Mouse (Mus musculus): ENCODE data around the gene Dph1. TPM values are rescaled to one million over a fixed set of nuclear protein-coding genes. Genes with fewer than 3 reads are reported as not detected.
A peak's percentile ranks its signal among the peaks of the same experiment; 100 is the strongest.

Dph1 gene
- polyA plus RNA-seq, 1 experiment from 2014 or later = 21.1 TPM

- WGBS = 94% methylated on average over 4 of the region's 4 CpGs
- Histone ChIP-seq H3K4me2 (ENCODE audit: low read depth) (no peak overlapping the region), H3K4me1 (ENCODE audit: control insufficient read depth, insufficient read depth, low read length) (no peaks in the 10 kb centered on the region), H3K9ac (ENCODE audit: low read length) (no peak overlapping the region), H3K27me3 (ENCODE audit: control insufficient read depth, insufficient read depth, low read length) (no peaks in the 10 kb centered on the region), H3K27ac (ENCODE audit: low read depth, low read length) (no peak overlapping the region), H3K36me3 (ENCODE audit: control insufficient read depth, insufficient read depth, low read length) (no peaks in the 10 kb centered on the region), H3K4me3 (ENCODE audit: low read depth, low read length) (no peak overlapping the region), H3K9me3 (ENCODE audit: control insufficient read depth, low read length) (no peaks in the 10 kb centered on the region)
- DNase-seq (ENCODE audit: low spot score) (no peak), ATAC-seq (ENCODE audit: insufficient read depth, low FRiP score, low TSS enrichment) (no peak)
Measured at GRCm38 (mm10) chr11:75224835-75225234, 33.8 kb upstream of the Dph1 start.

- Histone ChIP-seq H3K36me3 (ENCODE audit: control insufficient read depth, insufficient read depth, low read length) (no peaks in the 10 kb centered on the region), H3K9ac (ENCODE audit: low read length) (no peak overlapping the region), H3K9me3 (ENCODE audit: control insufficient read depth, low read length) (no peaks in the 10 kb centered on the region), H3K27me3 (ENCODE audit: control insufficient read depth, insufficient read depth, low read length) (no peaks in the 10 kb centered on the region), H3K27ac (ENCODE audit: low read depth, low read length) (no peak overlapping the region), H3K4me3 (ENCODE audit: low read depth, low read length) (no peak overlapping the region), H3K4me1 (ENCODE audit: control insufficient read depth, insufficient read depth, low read length) (no peaks in the 10 kb centered on the region), H3K4me2 (ENCODE audit: low read depth) (no peak overlapping the region)
- DNase-seq (ENCODE audit: low spot score) = no peak
- ATAC-seq (ENCODE audit: insufficient read depth, low FRiP score, low TSS enrichment) = no peak
- 83% methylated on average over 12 of the region's 12 CpGs for WGBS
Measured at GRCm38 (mm10) chr11:75224062-75224461, 33.0 kb upstream of the Dph1 start.

GRCm38 (mm10) chr11:75220517-75221145 is 29.6 kb upstream of the Dph1 start:
- no peaks in the 10 kb centered on the region for H3K4me1 ChIP-seq (ENCODE audit: control insufficient read depth, insufficient read depth, low read length)
- no peak overlapping the region for H3K9ac ChIP-seq (ENCODE audit: low read length)
- H3K9me3 ChIP-seq (ENCODE audit: control insufficient read depth, low read length) = no peaks in the 10 kb centered on the region
- no peak overlapping the region for H3K4me3 ChIP-seq (ENCODE audit: low read depth, low read length)
- no peaks in the 10 kb centered on the region for H3K27me3 ChIP-seq (ENCODE audit: control insufficient read depth, insufficient read depth, low read length)
- H3K36me3 ChIP-seq (ENCODE audit: control insufficient read depth, insufficient read depth, low read length) = no peaks in the 10 kb centered on the region
- no peak overlapping the region for H3K27ac ChIP-seq (ENCODE audit: low read depth, low read length)
- 60% methylated on average over 5 of the region's 6 CpGs for WGBS
- ATAC-seq (ENCODE audit: insufficient read depth, low FRiP score, low TSS enrichment) (no peak), DNase-seq (ENCODE audit: low spot score) (no peak)
- no peak overlapping the region for H3K4me2 ChIP-seq (ENCODE audit: low read depth)

- H3K9me3 ChIP-seq (ENCODE audit: control insufficient read depth, low read length) = no peaks in the 10 kb centered on the region
Measured at GRCm38 (mm10) chr11:75220115-75220514, 29.1 kb upstream of the Dph1 start.

GRCm38 (mm10) chr11:75214081-75214950 is 23.3 kb upstream of the Dph1 start:
- peaks cover 7% of the 10 kb centered on the region for H3K4me1 ChIP-seq (ENCODE audit: control insufficient read depth, insufficient read depth, low read length)
- 17% methylated on average over 13 of the region's 13 CpGs for WGBS

More at GRCm38 (mm10) chr11:75220115-75220514, 29.1 kb upstream of the Dph1 start:
- ATAC-seq (ENCODE audit: insufficient read depth, low FRiP score, low TSS enrichment) (no peak), DNase-seq (ENCODE audit: low spot score) (no peak)
- H3K4me2 ChIP-seq (ENCODE audit: low read depth) = no peak overlapping the region
- no peak overlapping the region for H3K4me3 ChIP-seq (ENCODE audit: low read depth, low read length)
- WGBS = 53% methylated on average over 9 of the region's 9 CpGs
- no peaks in the 10 kb centered on the region for H3K36me3 ChIP-seq (ENCODE audit: control insufficient read depth, insufficient read depth, low read length)
- no peaks in the 10 kb centered on the region for H3K4me1 ChIP-seq (ENCODE audit: control insufficient read depth, insufficient read depth, low read length)
- H3K9ac ChIP-seq (ENCODE audit: low read length) = no peak overlapping the region
- no peaks in the 10 kb centered on the region for H3K27me3 ChIP-seq (ENCODE audit: control insufficient read depth, insufficient read depth, low read length)
- no peak overlapping the region for H3K27ac ChIP-seq (ENCODE audit: low read depth, low read length)

GRCm38 (mm10) chr11:75213372-75214080 is 22.5 kb upstream of the Dph1 start:
- no peaks in the 10 kb centered on the region for H3K27me3 ChIP-seq (ENCODE audit: control insufficient read depth, insufficient read depth, low read length)
- H3K4me2 ChIP-seq (ENCODE audit: low read depth) = peak overlapping the region; percentile 49
- peak; percentile 35; the same call in 1 of the 2 replicates for ATAC-seq (ENCODE audit: insufficient read depth, low FRiP score, low TSS enrichment)
- peak; percentile 52 for DNase-seq (ENCODE audit: low spot score)
- peaks cover 7% of the 10 kb centered on the region for H3K4me1 ChIP-seq (ENCODE audit: control insufficient read depth, insufficient read depth, low read length)
- peak overlapping the region; percentile 30 for H3K9ac ChIP-seq (ENCODE audit: low read length)
- H3K36me3 ChIP-seq (ENCODE audit: control insufficient read depth, insufficient read depth, low read length) = no peaks in the 10 kb centered on the region
- 1% methylated on average over 34 of the region's 35 CpGs for WGBS
- H3K9me3 ChIP-seq (ENCODE audit: control insufficient read depth, low read length) = no peaks in the 10 kb centered on the region
- H3K27ac ChIP-seq (ENCODE audit: low read depth, low read length) = peak overlapping the region; percentile 58; the same call in 1 of the 2 replicates
- H3K4me3 ChIP-seq (ENCODE audit: low read depth, low read length) = peak overlapping the region; percentile 22

More at GRCm38 (mm10) chr11:75214081-75214950, 23.3 kb upstream of the Dph1 start:
- H3K27me3 ChIP-seq (ENCODE audit: control insufficient read depth, insufficient read depth, low read length) = no peaks in the 10 kb centered on the region
- H3K27ac ChIP-seq (ENCODE audit: low read depth, low read length) = no peak overlapping the region
- H3K4me3 ChIP-seq (ENCODE audit: low read depth, low read length) = peak overlapping the region; percentile 22
- no peak for DNase-seq (ENCODE audit: low spot score)
- no peaks in the 10 kb centered on the region for H3K9me3 ChIP-seq (ENCODE audit: control insufficient read depth, low read length)
- H3K36me3 ChIP-seq (ENCODE audit: control insufficient read depth, insufficient read depth, low read length) = no peaks in the 10 kb centered on the region
- peak overlapping the region; percentile 49 for H3K4me2 ChIP-seq (ENCODE audit: low read depth)
- ATAC-seq (ENCODE audit: insufficient read depth, low FRiP score, low TSS enrichment) = peak; percentile 50; the same call in 1 of the 2 replicates
- H3K9ac ChIP-seq (ENCODE audit: low read length) = peak overlapping the region; percentile 30

GRCm38 (mm10) chr11:75212876-75213275 is 21.8 kb upstream of the Dph1 start:
- Histone ChIP-seq H3K9ac (ENCODE audit: low read length) (no peak overlapping the region), H3K9me3 (ENCODE audit: control insufficient read depth, low read length) (no peaks in the 10 kb centered on the region), H3K36me3 (ENCODE audit: control insufficient read depth, insufficient read depth, low read length) (no peaks in the 10 kb centered on the region), H3K4me2 (ENCODE audit: low read depth) (no peak overlapping the region), H3K4me1 (ENCODE audit: control insufficient read depth, insufficient read depth, low read length) (peaks cover 7% of the 10 kb centered on the region), H3K27me3 (ENCODE audit: control insufficient read depth, insufficient read depth, low read length) (no peaks in the 10 kb centered on the region), H3K27ac (ENCODE audit: low read depth, low read length) (no peak overlapping the region), H3K4me3 (ENCODE audit: low read depth, low read length) (no peak overlapping the region)
- DNase-seq (ENCODE audit: low spot score) (no peak), ATAC-seq (ENCODE audit: insufficient read depth, low FRiP score, low TSS enrichment) (no peak)
- WGBS = 46% methylated on average over 3 of the region's 3 CpGs

GRCm38 (mm10) chr11:75212031-75212667 is 21.1 kb upstream of the Dph1 start:
- Histone ChIP-seq H3K27me3 (ENCODE audit: control insufficient read depth, insufficient read depth, low read length) (no peaks in the 10 kb centered on the region), H3K36me3 (ENCODE audit: control insufficient read depth, insufficient read depth, low read length) (no peaks in the 10 kb centered on the region), H3K4me3 (ENCODE audit: low read depth, low read length) (no peak overlapping the region), H3K9me3 (ENCODE audit: control insufficient read depth, low read length) (no peaks in the 10 kb centered on the region), H3K27ac (ENCODE audit: low read depth, low read length) (no peak overlapping the region), H3K4me2 (ENCODE audit: low read depth) (no peak overlapping the region), H3K9ac (ENCODE audit: low read length) (no peak overlapping the region), H3K4me1 (ENCODE audit: control insufficient read depth, insufficient read depth, low read length) (peaks cover 7% of the 10 kb centered on the region)
- WGBS = 51% methylated on average over 8 of the region's 8 CpGs
- ATAC-seq (ENCODE audit: insufficient read depth, low FRiP score, low TSS enrichment) (no peak), DNase-seq (ENCODE audit: low spot score) (no peak)

Measured in neural tube, embryonic 11.5 days (tissue).